Mouse (Mus musculus) megakaryocyte, embryonic 14.5 days (primary cell): ENCODE measurements around the gene Misp.

Experiments used
- FLI1 ChIP-seq: IDR thresholded peaks from 2 replicates; pipeline ENCODE4 v1.6.1; 2012; ENCODE audit warnings: low read length, inconsistent platforms, mixed read lengths
- GATA1 ChIP-seq: IDR thresholded peaks from 3 replicates; pipeline ENCODE4 v1.6.1; 2012; ENCODE audit warnings: mixed read lengths, low read length, inconsistent platforms, borderline replicate concordance

DNA sequence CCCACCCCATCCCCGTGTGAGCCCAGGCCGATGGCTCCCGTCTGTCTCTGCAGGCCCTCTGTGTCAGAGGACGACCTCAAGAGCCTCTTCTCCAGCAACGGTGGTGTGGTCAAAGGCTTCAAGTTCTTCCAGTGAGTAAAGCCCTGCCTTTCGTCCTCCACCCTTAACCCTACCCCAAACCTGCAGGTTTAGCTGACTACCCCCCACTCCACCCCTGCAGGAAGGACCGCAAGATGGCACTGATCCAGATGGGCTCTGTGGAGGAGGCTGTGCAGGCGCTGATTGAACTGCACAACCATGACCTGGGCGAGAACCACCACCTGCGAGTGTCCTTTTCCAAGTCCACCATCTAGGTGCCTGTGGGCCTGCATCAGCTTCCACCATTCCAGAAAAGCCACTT, 42.1 kb downstream of the Misp start:
- TF ChIP-seq GATA1 (no peak), FLI1 (no peak)
